Mouse (Mus musculus) layer of hippocampus, adult 11-12 months (tissue): ENCODE data around the gene Idi1.
"Not testable (repeated sequence)": the region's sequence is repeated elsewhere in the genome, so short reads cannot be mapped to it uniquely, and the experiment has no call there.

Source experiments
- DNase-seq: peaks from one replicate; pipeline ENCODE4 v3.0.0; 2022; ENCODE audit warnings: low spot score

Idi1 gene

DNA sequence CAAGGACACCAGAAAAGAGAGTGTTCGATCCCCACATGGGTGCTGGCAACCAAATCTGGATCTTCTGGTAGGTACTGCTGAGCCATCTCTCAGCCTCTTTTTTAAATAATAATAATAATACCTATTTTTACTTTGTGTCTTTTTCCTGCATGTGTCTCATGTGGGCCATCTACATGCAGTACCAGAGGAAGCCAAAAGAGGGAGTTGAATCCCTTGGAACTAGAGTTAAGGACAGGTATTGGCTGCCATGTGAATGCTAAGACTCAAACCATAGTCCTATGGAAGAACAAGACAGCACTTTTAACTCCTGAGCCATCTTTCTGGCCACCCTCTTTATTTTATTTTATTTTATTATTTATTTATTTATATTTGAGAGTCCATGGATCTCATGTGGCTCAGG lies 3.3 kb downstream of the Idi1 start:
- DNase-seq = no peak

DNA sequence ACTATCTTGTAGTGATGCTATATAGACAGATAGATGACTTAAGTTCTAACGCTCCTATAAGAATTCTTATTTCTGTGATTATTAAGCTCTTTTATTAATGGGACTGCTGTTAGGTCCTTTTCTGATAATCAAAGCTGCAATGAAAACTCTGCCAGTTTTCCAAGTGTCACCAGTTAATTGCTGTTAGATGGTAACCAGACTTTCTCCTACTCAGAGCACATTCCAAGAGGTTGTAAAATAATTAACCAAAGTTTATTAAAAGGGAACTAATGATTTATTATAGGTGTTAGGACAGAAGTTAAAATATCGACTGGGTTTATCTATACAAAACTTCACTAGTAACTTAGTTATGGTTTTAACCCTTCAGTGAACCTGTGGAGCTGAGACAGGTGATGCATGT lies 20.7 kb downstream of the Idi1 start:
- DNase-seq = not testable (repeated sequence)

- not testable (repeated sequence) for DNase-seq
These were observed 28.6 kb downstream of the Idi1 start for GRCm38 (mm10) chr13:8913890-8914289.

GRCm38 (mm10) chr13:8933499-8933898 lies 48.2 kb downstream of the Idi1 start:
- no peak for DNase-seq

DNA sequence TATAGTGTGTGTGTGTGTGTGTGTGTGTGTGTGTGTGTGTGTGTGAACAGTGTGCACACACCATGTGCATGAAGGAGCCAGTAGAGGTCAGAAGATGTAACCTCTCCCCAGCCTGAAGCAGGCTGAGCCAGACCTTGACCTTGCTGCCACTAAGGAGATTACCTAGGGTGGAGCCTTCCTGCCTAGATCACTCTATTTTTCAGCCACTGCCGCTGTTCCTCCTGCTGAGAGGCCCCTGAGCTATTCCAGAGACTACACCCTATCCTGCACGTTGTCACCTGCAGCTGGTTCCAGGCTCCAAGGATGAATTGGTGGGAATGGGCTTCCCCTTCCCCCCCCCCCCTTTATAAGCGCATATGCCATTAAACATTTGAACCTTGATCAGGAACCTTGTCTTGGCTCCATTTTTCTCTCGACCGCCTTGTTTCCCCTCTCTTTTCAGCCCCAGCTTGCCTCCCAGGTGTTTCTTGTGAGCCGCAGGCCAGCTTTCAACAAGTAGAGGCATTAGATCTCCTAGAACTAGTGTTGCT lies 52.4 kb downstream of the Idi1 start:
- not testable (repeated sequence) for DNase-seq

GRCm38 (mm10) chr13:8941110-8941509 lies 55.8 kb downstream of the Idi1 start:
- DNase-seq = not testable (repeated sequence)

GRCm38 (mm10) chr13:8941701-8942100 lies 56.4 kb downstream of the Idi1 start:
- not testable (repeated sequence) for DNase-seq
